Mouse (Mus musculus): ENCODE results near the gene Dnaic1. TPM values are rescaled to one million over a fixed set of nuclear protein-coding genes. Genes with fewer than 3 reads are reported as not detected.

The Dnaic1 gene
- polyA plus RNA-seq, 1 experiment from 2014 or later = 1.9 TPM

GRCm38 (mm10) chr4:41660851-41661430 is 91.4 kb downstream of the Dnaic1 start:
- H3K4me1 ChIP-seq (ENCODE audit: control insufficient read depth, insufficient read depth, low read length) = peaks cover 41% of the 10 kb centered on the region

GRCm38 (mm10) chr4:41662723-41663122 is 93.1 kb downstream of the Dnaic1 start:
- Histone ChIP-seq H3K4me3 (ENCODE audit: low read depth, low read length) (no peak overlapping the region), H3K9ac (replicated peaks; ENCODE audit: low read depth, low read length) (no peak overlapping the region), H3K4me1 (ENCODE audit: control insufficient read depth, insufficient read depth, low read length) (peaks cover 41% of the 10 kb centered on the region), H3K9me3 (ENCODE audit: control insufficient read depth, low read length) (no peaks in the 10 kb centered on the region), H3K36me3 (ENCODE audit: control insufficient read depth, insufficient read depth, low read length) (0 out of 2 replicates have a peak, but pooled peaks cover 3% of the 10 kb centered on the region), H3K27ac (ENCODE audit: low read depth, low read length) (no peak overlapping the region), H3K4me2 (ENCODE audit: low read depth, low read length) (no peak overlapping the region), H3K27me3 (ENCODE audit: control insufficient read depth, insufficient read depth, low read length) (no peaks in the 10 kb centered on the region)
- WGBS = 61% methylated on average over 11 of the region's 11 CpGs
- no peak for ATAC-seq (ENCODE audit: low read depth)

More at GRCm38 (mm10) chr4:41660851-41661430, 91.4 kb downstream of the Dnaic1 start:
- Histone ChIP-seq H3K4me2 (ENCODE audit: low read depth, low read length) (no peak overlapping the region), H3K27ac (ENCODE audit: low read depth, low read length) (no peak overlapping the region; the same call in 1 of the 2 replicates), H3K4me3 (ENCODE audit: low read depth, low read length) (no peak overlapping the region), H3K9ac (replicated peaks; ENCODE audit: low read depth, low read length) (no peak overlapping the region), H3K27me3 (ENCODE audit: control insufficient read depth, insufficient read depth, low read length) (no peaks in the 10 kb centered on the region), H3K36me3 (ENCODE audit: control insufficient read depth, insufficient read depth, low read length) (0 out of 2 replicates have a peak, but pooled peaks cover 3% of the 10 kb centered on the region), H3K9me3 (ENCODE audit: control insufficient read depth, low read length) (no peaks in the 10 kb centered on the region)
- no peak for ATAC-seq (ENCODE audit: low read depth)
- WGBS = 14% methylated on average over 11 of the region's 11 CpGs

- Histone ChIP-seq H3K36me3 (ENCODE audit: control insufficient read depth, insufficient read depth, low read length) (no peaks in the 10 kb centered on the region), H3K4me2 (ENCODE audit: low read depth, low read length) (no peak overlapping the region), H3K9ac (replicated peaks; ENCODE audit: low read depth, low read length) (no peak overlapping the region), H3K4me3 (ENCODE audit: low read depth, low read length) (no peak overlapping the region), H3K27me3 (ENCODE audit: control insufficient read depth, insufficient read depth, low read length) (no peaks in the 10 kb centered on the region), H3K27ac (ENCODE audit: low read depth, low read length) (no peak overlapping the region), H3K4me1 (ENCODE audit: control insufficient read depth, insufficient read depth, low read length) (peaks cover 41% of the 10 kb centered on the region), H3K9me3 (ENCODE audit: control insufficient read depth, low read length) (no peaks in the 10 kb centered on the region)
- ATAC-seq (ENCODE audit: low read depth) = no peak
- 40% methylated on average over 9 of the region's 9 CpGs for WGBS
Measured at GRCm38 (mm10) chr4:41663614-41664013, 94.0 kb downstream of the Dnaic1 start.

- Histone ChIP-seq H3K9me3 (ENCODE audit: control insufficient read depth, low read length) (no peaks in the 10 kb centered on the region), H3K36me3 (ENCODE audit: control insufficient read depth, insufficient read depth, low read length) (no peaks in the 10 kb centered on the region), H3K4me3 (ENCODE audit: low read depth, low read length) (no peak overlapping the region), H3K9ac (replicated peaks; ENCODE audit: low read depth, low read length) (no peak overlapping the region; the same call in 1 of the 2 replicates), H3K27ac (ENCODE audit: low read depth, low read length) (no peak overlapping the region), H3K4me2 (ENCODE audit: low read depth, low read length) (no peak overlapping the region), H3K27me3 (ENCODE audit: control insufficient read depth, insufficient read depth, low read length) (no peaks in the 10 kb centered on the region), H3K4me1 (ENCODE audit: control insufficient read depth, insufficient read depth, low read length) (peaks cover 32% of the 10 kb centered on the region)
- ATAC-seq (ENCODE audit: low read depth) = 0 out of 2 replicates have a peak, but pooled peaks have one; percentile 12
- 60% methylated on average over 7 of the region's 7 CpGs for WGBS
Measured at GRCm38 (mm10) chr4:41664533-41664932, 95.0 kb downstream of the Dnaic1 start.

- H3K9ac ChIP-seq (replicated peaks; ENCODE audit: low read depth, low read length) = no peak overlapping the region
- no peak overlapping the region for H3K27ac ChIP-seq (ENCODE audit: low read depth, low read length)
- no peaks in the 10 kb centered on the region for H3K9me3 ChIP-seq (ENCODE audit: control insufficient read depth, low read length)
- peaks cover 30% of the 10 kb centered on the region for H3K4me1 ChIP-seq (ENCODE audit: control insufficient read depth, insufficient read depth, low read length)
- H3K4me2 ChIP-seq (ENCODE audit: low read depth, low read length) = no peak overlapping the region
- H3K27me3 ChIP-seq (ENCODE audit: control insufficient read depth, insufficient read depth, low read length) = no peaks in the 10 kb centered on the region
- ATAC-seq (ENCODE audit: low read depth) = 0 out of 2 replicates have a peak, but pooled peaks have one; percentile 5
- H3K36me3 ChIP-seq (ENCODE audit: control insufficient read depth, insufficient read depth, low read length) = no peaks in the 10 kb centered on the region
- WGBS = 13% methylated on average over 5 of the region's 8 CpGs
- no peak overlapping the region for H3K4me3 ChIP-seq (ENCODE audit: low read depth, low read length)
Measured at GRCm38 (mm10) chr4:41665009-41665675, 95.6 kb downstream of the Dnaic1 start.

GRCm38 (mm10) chr4:41666646-41667045 is 97.1 kb downstream of the Dnaic1 start:
- H3K36me3 ChIP-seq (ENCODE audit: control insufficient read depth, insufficient read depth, low read length) = no peaks in the 10 kb centered on the region
- H3K9me3 ChIP-seq (ENCODE audit: control insufficient read depth, low read length) = no peaks in the 10 kb centered on the region
- 84% methylated on average over 11 of the region's 11 CpGs for WGBS
- H3K9ac ChIP-seq (replicated peaks; ENCODE audit: low read depth, low read length) = no peak overlapping the region
- peaks cover 32% of the 10 kb centered on the region for H3K4me1 ChIP-seq (ENCODE audit: control insufficient read depth, insufficient read depth, low read length)
- ATAC-seq (ENCODE audit: low read depth) = no peak
- H3K27me3 ChIP-seq (ENCODE audit: control insufficient read depth, insufficient read depth, low read length) = no peaks in the 10 kb centered on the region
- H3K27ac ChIP-seq (ENCODE audit: low read depth, low read length) = no peak overlapping the region
- no peak overlapping the region for H3K4me3 ChIP-seq (ENCODE audit: low read depth, low read length)
- H3K4me2 ChIP-seq (ENCODE audit: low read depth, low read length) = no peak overlapping the region

GRCm38 (mm10) chr4:41670836-41671235 is 101.3 kb downstream of the Dnaic1 start:
- no peak overlapping the region for H3K4me2 ChIP-seq (ENCODE audit: low read depth, low read length)
- H3K9ac ChIP-seq (replicated peaks; ENCODE audit: low read depth, low read length) = no peak overlapping the region
- peaks cover 26% of the 10 kb centered on the region for H3K4me1 ChIP-seq (ENCODE audit: control insufficient read depth, insufficient read depth, low read length)
- ATAC-seq (ENCODE audit: low read depth) = no peak
- no peaks in the 10 kb centered on the region for H3K27me3 ChIP-seq (ENCODE audit: control insufficient read depth, insufficient read depth, low read length)
- no peaks in the 10 kb centered on the region for H3K36me3 ChIP-seq (ENCODE audit: control insufficient read depth, insufficient read depth, low read length)
- WGBS = 72% methylated on average over 18 of the region's 18 CpGs
- no peak overlapping the region for H3K4me3 ChIP-seq (ENCODE audit: low read depth, low read length)
- no peak overlapping the region for H3K27ac ChIP-seq (ENCODE audit: low read depth, low read length)
- H3K9me3 ChIP-seq (ENCODE audit: control insufficient read depth, low read length) = no peaks in the 10 kb centered on the region

GRCm38 (mm10) chr4:41671500-41671899 is 101.9 kb downstream of the Dnaic1 start:
- no peak overlapping the region for H3K27ac ChIP-seq (ENCODE audit: low read depth, low read length)
- no peak for ATAC-seq (ENCODE audit: low read depth)
- no peaks in the 10 kb centered on the region for H3K27me3 ChIP-seq (ENCODE audit: control insufficient read depth, insufficient read depth, low read length)
- H3K4me1 ChIP-seq (ENCODE audit: control insufficient read depth, insufficient read depth, low read length) = peaks cover 30% of the 10 kb centered on the region
- no peak overlapping the region for H3K4me2 ChIP-seq (ENCODE audit: low read depth, low read length)
- H3K9me3 ChIP-seq (ENCODE audit: control insufficient read depth, low read length) = no peaks in the 10 kb centered on the region
- no peak overlapping the region for H3K4me3 ChIP-seq (ENCODE audit: low read depth, low read length)
- H3K9ac ChIP-seq (replicated peaks; ENCODE audit: low read depth, low read length) = no peak overlapping the region
- whole genome bisulfite sequencing = 31% methylated on average over 5 of the region's 5 CpGs
- no peaks in the 10 kb centered on the region for H3K36me3 ChIP-seq (ENCODE audit: control insufficient read depth, insufficient read depth, low read length)

- no peaks in the 10 kb centered on the region for H3K36me3 ChIP-seq (ENCODE audit: control insufficient read depth, insufficient read depth, low read length)
- no peaks in the 10 kb centered on the region for H3K27me3 ChIP-seq (ENCODE audit: control insufficient read depth, insufficient read depth, low read length)
- peaks cover 35% of the 10 kb centered on the region for H3K4me1 ChIP-seq (ENCODE audit: control insufficient read depth, insufficient read depth, low read length)
- H3K4me2 ChIP-seq (ENCODE audit: low read depth, low read length) = no peak overlapping the region
- H3K9me3 ChIP-seq (ENCODE audit: control insufficient read depth, low read length) = no peaks in the 10 kb centered on the region
- peak; percentile 48; the same call in 1 of the 2 replicates for ATAC-seq (ENCODE audit: low read depth)
- H3K4me3 ChIP-seq (ENCODE audit: low read depth, low read length) = no peak overlapping the region
- no peak overlapping the region for H3K9ac ChIP-seq (replicated peaks; ENCODE audit: low read depth, low read length)
- 9% methylated on average over 8 of the region's 8 CpGs for WGBS
- H3K27ac ChIP-seq (ENCODE audit: low read depth, low read length) = no peak overlapping the region
Measured at GRCm38 (mm10) chr4:41671963-41672480, 102.4 kb downstream of the Dnaic1 start.
